Mouse (Mus musculus): ENCODE measurements around the gene Ecpas. TPM values are rescaled to one million over a fixed set of nuclear protein-coding genes. Genes with fewer than 3 reads are reported as not detected.
A peak's percentile ranks its signal among the peaks of the same experiment; 100 is the strongest.

Ecpas gene
- total RNA-seq, 2 experiments from 2014 or later = 143 to 166 TPM

- intact Hi-C loops (cut with DNase I) = no loop called here
- DNase-seq (ENCODE audit: extremely low spot score in 1 of 2, low spot score in 2 of 2) = peak; percentile 39 to 84
These were observed 519 bp downstream of the Ecpas start for GRCm38 (mm10) chr4:58911831-58912628.

- intact Hi-C loops (cut with DNase I) = no loop called here
- DNase-seq (ENCODE audit: extremely low spot score in 1 of 2, low spot score in 2 of 2) = peak; percentile 50 to 65
These were observed 1.3 kb downstream of the Ecpas start for GRCm38 (mm10) chr4:58911069-58911830.

GRCm38 (mm10) chr4:58910175-58911068 lies 2.1 kb downstream of the Ecpas start:
- intact Hi-C loops (cut with DNase I) = no loop called here
- DNase-seq (ENCODE audit: extremely low spot score in 1 of 2, low spot score in 2 of 2) = no peak

GRCm38 (mm10) chr4:58907453-58907852 lies 5.1 kb downstream of the Ecpas start:
- intact Hi-C loops (cut with DNase I) = no loop called here
- no peak for DNase-seq (ENCODE audit: extremely low spot score in 1 of 2, low spot score in 2 of 2)

- intact Hi-C loops (cut with DNase I) = no loop called here
- no peak for DNase-seq (ENCODE audit: extremely low spot score in 1 of 2, low spot score in 2 of 2)
These were observed 14.2 kb downstream of the Ecpas start for GRCm38 (mm10) chr4:58898318-58898717.

GRCm38 (mm10) chr4:58897436-58897835 lies 15.1 kb downstream of the Ecpas start:
- DNase-seq (ENCODE audit: extremely low spot score in 1 of 2, low spot score in 2 of 2) = no peak
- intact Hi-C loops (cut with DNase I) = no loop called here

- intact Hi-C loops (cut with DNase I) = no loop called here
These were observed 18.1 kb downstream of the Ecpas start for GRCm38 (mm10) chr4:58894399-58894798.

GRCm38 (mm10) chr4:58890035-58890782 lies 22.3 kb downstream of the Ecpas start:
- intact Hi-C loops (cut with DNase I) = no loop called here

More at GRCm38 (mm10) chr4:58894399-58894798, 18.1 kb downstream of the Ecpas start:
- no peak for DNase-seq (ENCODE audit: extremely low spot score in 1 of 2, low spot score in 2 of 2)

GRCm38 (mm10) chr4:58888568-58888967 lies 24.0 kb downstream of the Ecpas start:
- intact Hi-C loops (cut with DNase I) = no loop called here
- DNase-seq (ENCODE audit: extremely low spot score in 1 of 2, low spot score in 2 of 2) = no peak

More at GRCm38 (mm10) chr4:58890035-58890782, 22.3 kb downstream of the Ecpas start:
- DNase-seq (ENCODE audit: extremely low spot score in 1 of 2, low spot score in 2 of 2) = no peak

GRCm38 (mm10) chr4:58887626-58888025 lies 24.9 kb downstream of the Ecpas start:
- no peak for DNase-seq (ENCODE audit: extremely low spot score in 1 of 2, low spot score in 2 of 2)
- intact Hi-C loops (cut with DNase I) = no loop called here

GRCm38 (mm10) chr4:58886778-58887177 lies 25.8 kb downstream of the Ecpas start:
- intact Hi-C loops (cut with DNase I) = no loop called here

GRCm38 (mm10) chr4:58885341-58885740 lies 27.2 kb downstream of the Ecpas start:
- intact Hi-C loops (cut with DNase I) = no loop called here
- DNase-seq (ENCODE audit: extremely low spot score in 1 of 2, low spot score in 2 of 2) = no peak

More at GRCm38 (mm10) chr4:58886778-58887177, 25.8 kb downstream of the Ecpas start:
- no peak for DNase-seq (ENCODE audit: extremely low spot score in 1 of 2, low spot score in 2 of 2)

GRCm38 (mm10) chr4:58883841-58884240 lies 28.7 kb downstream of the Ecpas start:
- DNase-seq (ENCODE audit: extremely low spot score in 1 of 2, low spot score in 2 of 2) = no peak
- intact Hi-C loops (cut with DNase I) = no loop called here

- intact Hi-C loops (cut with DNase I) = loop anchor here (10.0 kb wide), 1 partner anchor 60 kb away; no protein-coding TSS in a partner anchor
- DNase-seq (ENCODE audit: extremely low spot score in 1 of 2, low spot score in 2 of 2) = no peak
These were observed 38.2 kb downstream of the Ecpas start for GRCm38 (mm10) chr4:58874373-58874772.

GRCm38 (mm10) chr4:58867242-58867641 lies 45.3 kb downstream of the Ecpas start:
- DNase-seq (ENCODE audit: extremely low spot score in 1 of 2, low spot score in 2 of 2) = no peak
- intact Hi-C loops (cut with DNase I) = no loop called here

GRCm38 (mm10) chr4:58832908-58833307 lies 79.6 kb downstream of the Ecpas start:
- intact Hi-C loops (cut with DNase I) = no loop called here
- DNase-seq (ENCODE audit: extremely low spot score in 1 of 2, low spot score in 2 of 2) = no peak

GRCm38 (mm10) chr4:58825921-58826320 lies 86.6 kb downstream of the Ecpas start:
- intact Hi-C loops (cut with DNase I) = no loop called here
- DNase-seq (ENCODE audit: extremely low spot score in 1 of 2, low spot score in 2 of 2) = no peak

GRCm38 (mm10) chr4:58787616-58788015 lies 124.9 kb downstream of the Ecpas start, which contains the start of gene Olfr267:
Olfr267 (minus strand) TSS chr4:58787716.
- intact Hi-C loops (cut with DNase I) = no loop called here
- no peak for DNase-seq (ENCODE audit: extremely low spot score in 1 of 2, low spot score in 2 of 2)
